Mouse (Mus musculus) intestine, embryonic 14.5 days (tissue): ENCODE measurements around the gene Olfr138. TPM values are rescaled to one million over a fixed set of nuclear protein-coding genes. Genes with fewer than 3 reads are reported as not detected.

ENCODE experiments used
- ATAC-seq: fragments of 200-750 bp; cut with Nextera tagmentation; replicated peaks from 2 replicates; pipeline ENCODE4 v1.8.0; 2017; ENCODE audit warnings: low read depth, moderate number of reproducible peaks, moderate TSS enrichment, moderate library complexity; ENCODE audit not compliant: low FRiP score, low TSS enrichment
- DNase-seq: peaks from one replicate; pipeline ENCODE4 v3.0.0-alpha.2; 2018; ENCODE audit warnings: low spot score
- H3K27ac ChIP-seq: fragments of 300-500 bp; sonication (generic); 2 replicates; pipeline ENCODE4 v1.5.1; 2014; ENCODE audit warnings: low read depth, mild to moderate bottlenecking, control low read depth
- H3K27me3 ChIP-seq: fragments of 300-500 bp; sonication (generic); replicated peaks from 2 replicates; pipeline ENCODE4 v1.6.1; 2014; ENCODE audit warnings: low read length, control low read depth; ENCODE audit not compliant: control insufficient read depth, insufficient read depth
- H3K36me3 ChIP-seq: fragments of 300-500 bp; sonication (generic); 2 replicates; pipeline ENCODE4 v1.6.1; 2014; ENCODE audit warnings: low read length, control low read depth; ENCODE audit not compliant: control insufficient read depth, insufficient read depth
- H3K4me1 ChIP-seq: fragments of 300-500 bp; sonication (generic); replicated peaks from 2 replicates; pipeline ENCODE4 v1.6.1; 2014; ENCODE audit warnings: low read length, control low read depth, mixed read lengths; ENCODE audit not compliant: control insufficient read depth, insufficient read depth
- H3K4me2 ChIP-seq: fragments of 300-500 bp; sonication (generic); 2 replicates; pipeline ENCODE4 v1.6.1; 2014; ENCODE audit warnings: low read length
- H3K4me3 ChIP-seq: fragments of 300-500 bp; sonication (generic); 2 replicates; pipeline ENCODE4 v1.5.1; 2014; ENCODE audit warnings: low read depth, low read length, control low read depth, mixed read lengths
- H3K9ac ChIP-seq: fragments of 300-500 bp; sonication (generic); 2 replicates; pipeline ENCODE4 v1.6.1; 2014; ENCODE audit warnings: mild to moderate bottlenecking, low read length
- H3K9me3 ChIP-seq: fragments of 300-500 bp; sonication (generic); 2 replicates; pipeline ENCODE4 v1.6.1; 2016; ENCODE audit warnings: low read length, control low read depth; ENCODE audit not compliant: control insufficient read depth
- WGBS: fragments of 180-500 bp; shearing (Covaris S2); extraction: QIAGEN DNeasy Blood & Tissue Kit; methylation state at CpG from one replicate; pipeline ENCODE4 v1.1.7; 2014; 5-methylcytosine and 5-hydroxymethylcytosine counted together
- polyA plus RNA-seq: library from polyadenylated mRNA; unstranded; fragments of >200 nt; fragmentation: Nextera tagmentation; extraction: Ambion mirVana; gene quantifications from 2 replicates; pipeline ENCODE4 v1.2.1, GENCODE M21; 2014

Olfr138 gene
- not detected in 2 replicates for polyA plus RNA-seq

- H3K36me3 ChIP-seq, result no peaks in the 10 kb centered on the region
- no peaks in the 10 kb centered on the region for H3K27me3 ChIP-seq
- H3K9me3 ChIP-seq, result no peaks in the 10 kb centered on the region
- WGBS, result 71% methylated on average over 1 of the region's 1 CpGs
- DNase-seq (no peak), ATAC-seq (no peak)
- no peak within 1 kb of the TSS for H3K4me2 ChIP-seq
- H3K27ac ChIP-seq, result no peak within 1 kb of the TSS
- no peaks in the 10 kb centered on the region for H3K4me1 ChIP-seq
- no peak within 1 kb of the TSS for H3K4me3 ChIP-seq
- H3K9ac ChIP-seq, result no peak within 1 kb of the TSS
These were observed at the start of gene Olfr138 for GRCm38 (mm10) chr17:38260735-38261134. Olfr138 (plus strand) TSS chr17:38261035.

- no peak within 1 kb of the TSS for H3K9ac ChIP-seq
- H3K27me3 ChIP-seq, result no peaks in the 10 kb centered on the region
- H3K4me1 ChIP-seq, result no peaks in the 10 kb centered on the region
- ATAC-seq (no peak), DNase-seq (no peak)
- H3K4me2 ChIP-seq, result no peak within 1 kb of the TSS
- no peaks in the 10 kb centered on the region for H3K36me3 ChIP-seq
- no peaks in the 10 kb centered on the region for H3K9me3 ChIP-seq
- H3K4me3 ChIP-seq, result no peak within 1 kb of the TSS
- H3K27ac ChIP-seq, result no peak within 1 kb of the TSS
These were observed 46.6 kb downstream of the Olfr138 start, which contains the start of gene Olfr137 for GRCm38 (mm10) chr17:38307470-38307869. Olfr137 (minus strand) TSS chr17:38307570.

Other genes with a start within 250 kb of the Olfr138 start
- gene Olfr129, start 201.0 kb upstream of the Olfr138 start, polyA plus RNA-seq, result not detected in 2 replicates
- gene Olfr130, start 197.1 kb upstream of the Olfr138 start, polyA plus RNA-seq, result not detected in 2 replicates
- gene Olfr131, start 172.3 kb upstream of the Olfr138 start, polyA plus RNA-seq, result not detected in 2 replicates
- not detected in 2 replicates for gene Olfr132, start 126.5 kb upstream of the Olfr138 start, polyA plus RNA-seq
- gene Olfr133, start 115.8 kb upstream of the Olfr138 start, polyA plus RNA-seq, result not detected in 2 replicates
- not detected in 2 replicates for gene Olfr134, start 89.6 kb upstream of the Olfr138 start, polyA plus RNA-seq
- not detected in 2 replicates for gene Olfr135, start 56.7 kb upstream of the Olfr138 start, polyA plus RNA-seq
- gene Olfr137, start 46.5 kb downstream of the Olfr138 start, polyA plus RNA-seq, result not detected in 2 replicates
- gene Olfr136, start 68.8 kb downstream of the Olfr138 start, polyA plus RNA-seq, result not detected in 2 replicates
- not detected in 2 replicates for gene Esp36, start 159.2 kb downstream of the Olfr138 start, polyA plus RNA-seq